ENCODE assay signal across 17 mouse cellular contexts in the genomic region with DNA sequence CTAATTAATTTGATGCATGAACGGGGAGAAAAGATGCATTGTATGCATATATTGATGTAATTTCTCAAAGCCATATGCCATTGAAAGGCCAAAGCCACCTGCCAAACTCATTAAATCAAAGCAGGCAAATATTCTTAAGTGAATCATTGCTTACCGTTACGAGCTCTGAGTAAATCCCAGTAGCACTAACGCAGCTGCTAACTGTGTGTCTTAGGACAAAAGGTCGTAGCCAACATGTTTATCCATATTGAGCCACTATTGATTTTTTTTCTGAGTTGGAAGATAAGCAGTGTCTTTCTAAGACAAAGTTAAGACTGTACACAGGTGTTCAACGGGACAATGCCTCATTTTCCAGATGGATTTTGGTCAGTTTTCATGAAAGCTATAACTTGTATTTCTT.
"Had no signal": no experiment of that assay in that cellular context is flagged by ENCODE, and none has a peak within 500 bp of the region (broad histone marks: within the 10 kb centered on the region; RNA-seq: fewer than 3 reads in every experiment).

No protein-coding gene starts in this region.

- H3K9ac ChIP-seq: intestine, embryonic 15.5 days; kidney, embryonic 15.5 days; limb, embryonic 13.5 days; liver, embryonic 13.5 days; lung, embryonic 14.5 days had no signal

- H3K36me3 ChIP-seq: intestine, embryonic 15.5 days; kidney, embryonic 15.5 days; limb, embryonic 10.5 days; limb, embryonic 13.5 days; liver, embryonic 13.5 days; midbrain, embryonic 10.5 days had no signal

- DNase-seq: kidney, adult 11 months; kidney, adult 8-10 months; kidney, postnatal 10 days; kidney, postnatal 36 days; layer of hippocampus, postnatal 36 days; liver; liver, embryonic 13.5 days; lung, embryonic 14.5 days; thymus, adult 18-20 months had no signal

- H3K27me3 ChIP-seq: intestine, embryonic 15.5 days; kidney, embryonic 15.5 days; limb, embryonic 13.5 days; liver, embryonic 13.5 days had no signal

- H3K4me2 ChIP-seq: intestine, embryonic 15.5 days; kidney, embryonic 15.5 days; limb, embryonic 13.5 days; liver, embryonic 13.5 days; lung, embryonic 14.5 days had no signal

- H3K4me3 ChIP-seq: intestine, embryonic 15.5 days; kidney, embryonic 15.5 days; left cerebral cortex, adult 2 months; limb, embryonic 10.5 days; limb, embryonic 13.5 days; liver, embryonic 13.5 days; midbrain, embryonic 10.5 days had no signal

- H3K4me1 ChIP-seq: intestine, embryonic 15.5 days; kidney, embryonic 15.5 days; limb, embryonic 10.5 days; limb, embryonic 13.5 days; liver, embryonic 13.5 days; midbrain, embryonic 10.5 days had no signal

- H3K9me3 ChIP-seq: intestine, embryonic 15.5 days; kidney, embryonic 15.5 days; limb, embryonic 10.5 days; limb, embryonic 13.5 days; liver, embryonic 13.5 days; midbrain, embryonic 10.5 days had no signal

- ATAC-seq: intestine, embryonic 15.5 days; midbrain, embryonic 16.5 days had no signal

- H3K27ac ChIP-seq: intestine, embryonic 15.5 days; kidney, embryonic 15.5 days; left cerebral cortex, adult 2 months; limb, embryonic 10.5 days; limb, embryonic 13.5 days; liver, embryonic 13.5 days; macrophage; midbrain, embryonic 10.5 days had no signal
